Mouse (Mus musculus) liver, postnatal 0 days (tissue): ENCODE measurements around the gene Gm5105.

Experiments used
- CTCF ChIP-seq: sonication (generic); IDR thresholded peaks from 2 replicates; pipeline ENCODE4 v1.5.1; 2016; ENCODE audit warnings: antibody characterized with exemption, low read depth
- EP300 ChIP-seq: IDR thresholded peaks from 2 replicates; pipeline ENCODE4 v1.6.1; 2016; ENCODE audit warnings: antibody characterized with exemption, low read depth, mild to moderate bottlenecking

- no peak for TF ChIP-seq CTCF
- TF ChIP-seq EP300 = no peak
Measured at GRCm38 (mm10) chr3:138026286-138026685, 40.9 kb downstream of the Gm5105 start.
